Mouse (Mus musculus): ENCODE measurements at regions not wholly inside any gene's neighbourhood (a gene's known extent, or its start where the extent isn't known, plus 50 kb on each side); places are given as distances from the start of the nearest gene placed in this dataset.
"Not testable (repeated sequence)": the region's sequence is repeated elsewhere in the genome, so short reads cannot be mapped to it uniquely, and the experiment has no call there.

DNA sequence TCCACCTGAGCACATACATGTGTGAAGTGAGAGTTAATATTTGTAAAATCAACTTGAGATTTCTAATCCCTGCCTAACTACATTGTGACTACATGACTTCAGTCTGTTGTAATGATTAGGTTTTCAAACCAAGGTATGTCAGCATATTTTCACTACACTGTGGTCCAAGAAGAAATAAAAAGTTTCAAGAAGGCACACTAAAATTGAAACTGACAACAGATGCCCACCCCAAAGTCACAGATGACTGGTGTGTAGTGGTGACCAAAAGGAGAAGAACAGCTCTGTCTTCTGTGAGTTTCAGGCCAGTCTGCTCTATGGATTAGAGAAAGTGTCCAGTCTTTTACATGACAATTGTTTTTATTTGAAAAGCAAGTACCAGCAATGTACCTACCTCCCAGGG, 255.9 kb upstream of the Klf6 start:
- DNase-seq (ENCODE audit: low read depth, low spot score): no peak

DNA sequence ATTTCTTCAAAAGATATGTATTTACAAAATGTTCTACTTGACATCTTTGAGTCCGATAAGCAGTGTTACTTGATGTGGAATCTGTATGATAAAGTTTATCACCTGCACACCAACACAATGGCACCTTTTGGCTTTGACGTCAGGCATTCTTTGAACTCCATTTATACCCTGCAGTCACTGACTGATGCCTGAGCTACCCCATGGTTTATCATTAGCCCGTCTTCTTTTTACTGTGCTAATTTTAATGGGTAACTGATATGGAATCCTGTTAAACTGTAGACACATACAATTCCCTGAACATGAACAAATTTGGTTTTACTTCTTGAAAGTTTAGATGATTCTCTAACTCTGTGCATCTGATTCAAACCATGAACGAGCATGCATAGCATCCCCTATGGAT, 253.8 kb upstream of the Klf6 start:
- no peak for DNase-seq (ENCODE audit: low read depth, low spot score)

DNA sequence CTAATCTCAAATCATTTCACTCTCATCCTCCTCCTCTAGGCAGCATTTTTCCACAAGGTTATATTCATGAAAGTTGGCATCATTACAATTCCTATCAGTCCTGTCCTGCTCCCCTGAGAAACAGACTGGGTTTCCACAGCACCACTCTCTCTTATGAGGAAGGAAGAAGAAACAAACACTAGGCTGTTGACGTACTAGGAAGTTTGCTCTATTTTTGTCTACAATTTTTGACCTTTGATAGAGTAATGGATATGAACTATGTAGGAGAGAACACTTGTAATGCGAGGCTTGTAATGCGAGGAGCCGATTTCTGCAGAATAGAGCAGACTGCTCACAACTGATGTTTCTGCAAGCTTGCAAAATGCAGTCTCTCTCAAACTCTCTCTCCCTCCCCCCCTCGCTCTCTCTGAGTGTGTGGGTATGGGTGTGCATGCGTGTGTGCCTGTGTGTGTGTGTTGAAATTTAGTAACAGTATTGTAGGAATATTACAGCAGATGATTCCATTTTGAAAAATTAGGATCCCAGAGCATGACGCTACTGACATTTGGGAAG, 247.0 kb upstream of the Klf6 start:
- no peak for DNase-seq (ENCODE audit: low read depth, low spot score)

DNA sequence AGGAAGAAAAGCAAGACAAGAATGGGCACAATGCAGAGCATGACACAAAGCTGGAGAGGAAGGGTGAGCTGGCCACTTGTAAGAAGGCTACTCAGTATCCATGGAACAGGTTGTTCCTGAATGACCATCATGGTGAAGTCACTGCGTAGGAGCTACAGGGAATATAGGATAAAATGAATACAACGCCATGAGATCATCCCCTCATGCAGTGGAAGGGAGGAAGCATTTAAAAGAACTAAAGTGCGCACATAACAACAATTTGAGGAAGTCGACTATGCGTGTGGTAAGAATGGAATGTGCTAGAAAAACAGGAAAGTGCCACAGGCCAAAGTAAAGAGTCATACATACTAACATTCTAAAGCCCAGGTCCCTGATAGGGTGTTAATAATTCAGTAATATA, 246.4 kb upstream of the Klf6 start:
- peak; percentile 39 for DNase-seq (ENCODE audit: low read depth, low spot score)

DNA sequence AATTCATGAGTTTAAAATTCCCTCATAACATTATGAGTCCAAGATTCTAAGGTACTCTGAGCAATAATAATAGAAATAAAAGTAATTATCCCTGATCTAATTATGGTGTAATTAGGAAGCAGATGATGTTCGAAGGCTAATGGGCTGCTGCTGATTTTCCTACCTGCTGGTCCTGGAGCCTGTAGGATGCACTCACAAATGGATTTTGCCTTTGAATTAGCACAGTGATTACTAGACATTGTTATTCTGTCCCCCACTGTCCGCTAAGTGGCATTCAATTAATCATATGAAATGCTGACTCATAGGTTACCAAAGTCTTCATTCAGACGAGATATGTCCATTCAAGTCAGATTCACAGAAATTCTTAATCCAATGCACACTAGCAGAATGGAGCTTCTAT, 246.0 kb upstream of the Klf6 start:
- no peak for DNase-seq (ENCODE audit: low read depth, low spot score)

DNA sequence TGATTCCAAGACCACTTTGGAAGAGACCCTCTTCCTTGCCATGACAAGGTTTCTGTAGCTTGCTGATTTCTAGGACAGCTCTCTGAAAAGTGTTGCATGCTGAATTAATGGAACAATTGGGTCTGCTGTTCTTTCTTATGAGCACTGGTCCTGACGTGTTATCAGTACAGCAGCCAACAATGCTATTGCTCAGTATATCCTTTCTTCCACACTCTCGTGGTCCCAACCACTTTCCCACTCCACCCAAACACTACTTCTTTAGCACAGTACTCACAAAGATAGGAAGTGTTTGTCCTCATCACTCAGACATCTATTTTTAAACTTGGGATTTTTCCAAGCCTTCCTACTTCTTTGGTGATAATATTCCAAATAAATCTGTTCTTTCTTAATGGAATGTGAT, 233.2 kb upstream of the Klf6 start:
- no peak for DNase-seq (ENCODE audit: low read depth, low spot score)

DNA sequence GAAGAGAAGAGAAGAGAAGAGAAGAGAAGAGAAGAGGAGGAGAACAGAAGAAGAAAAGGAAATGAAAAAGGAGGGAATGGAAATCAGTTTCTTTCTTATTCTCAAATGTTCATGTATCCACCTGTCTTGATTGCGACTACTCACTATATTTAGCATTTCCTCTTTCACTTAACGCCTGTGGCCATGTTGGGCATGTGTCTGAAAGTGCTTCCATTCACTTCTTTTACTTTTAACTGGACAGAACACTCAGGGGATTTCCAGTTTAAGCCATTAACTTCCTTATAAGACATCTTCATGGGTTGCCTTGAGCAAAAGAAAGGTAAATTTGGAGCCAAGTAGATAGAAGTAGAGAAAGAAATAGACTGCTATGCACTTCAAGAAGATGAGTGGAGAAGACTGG, 226.3 kb upstream of the Klf6 start:
- DNase-seq (ENCODE audit: low read depth, low spot score): no peak

DNA sequence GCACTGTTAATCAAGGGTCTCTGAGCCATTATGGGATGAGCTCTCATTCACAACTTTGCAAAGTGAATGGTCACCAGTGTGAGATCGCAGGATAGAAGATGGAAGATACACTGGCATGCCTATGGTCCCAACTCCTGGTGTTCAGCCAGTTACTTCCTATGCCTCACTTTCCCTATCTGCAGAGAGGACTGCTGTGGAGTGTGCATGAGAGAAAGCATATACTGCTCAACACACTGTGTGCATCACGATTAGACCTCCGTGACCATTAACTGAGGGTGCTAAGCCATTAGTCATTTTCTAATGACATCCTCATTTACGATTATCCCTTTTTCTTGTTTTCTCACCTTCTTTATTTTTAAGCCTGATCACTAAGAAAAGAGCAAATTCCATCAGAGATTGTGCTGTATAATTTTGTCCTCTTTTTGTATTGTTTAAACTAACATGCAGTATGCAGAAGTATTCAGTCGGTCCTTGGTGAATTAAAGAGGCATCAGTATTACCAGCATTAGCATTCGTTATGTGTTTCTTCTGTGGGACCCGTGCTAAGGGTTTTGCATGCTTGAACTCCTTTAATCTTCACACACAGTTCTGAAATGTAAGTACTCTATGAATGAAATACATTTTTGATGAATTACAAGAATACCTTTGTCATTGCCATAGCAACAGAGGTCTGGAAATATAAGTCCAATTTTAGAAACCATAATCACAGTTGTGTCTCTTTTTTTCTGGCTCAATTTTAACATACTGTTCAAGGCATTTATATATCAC, 219.4 kb upstream of the Klf6 start:
- no peak for DNase-seq (ENCODE audit: low read depth, low spot score)

DNA sequence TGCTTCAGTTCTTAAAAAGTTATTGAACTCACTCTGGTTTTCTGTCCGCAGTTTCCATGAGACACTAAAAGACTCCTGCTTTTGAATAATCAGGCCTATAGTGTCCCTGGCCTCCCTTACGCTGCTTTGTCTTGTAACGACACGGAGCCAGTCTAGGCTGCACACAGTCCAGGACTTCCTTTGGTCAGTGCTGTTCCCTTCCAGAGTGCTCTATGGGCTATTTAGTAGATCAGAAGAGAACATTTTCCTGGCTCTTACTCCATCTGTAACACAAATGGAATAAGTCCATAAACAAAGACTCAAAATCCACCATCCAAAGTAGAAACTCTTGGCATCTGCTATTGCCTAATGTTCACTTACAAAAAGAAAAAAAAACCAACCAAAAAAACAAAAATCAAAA, 213.0 kb upstream of the Klf6 start:
- no peak for DNase-seq (ENCODE audit: low read depth, low spot score)

DNA sequence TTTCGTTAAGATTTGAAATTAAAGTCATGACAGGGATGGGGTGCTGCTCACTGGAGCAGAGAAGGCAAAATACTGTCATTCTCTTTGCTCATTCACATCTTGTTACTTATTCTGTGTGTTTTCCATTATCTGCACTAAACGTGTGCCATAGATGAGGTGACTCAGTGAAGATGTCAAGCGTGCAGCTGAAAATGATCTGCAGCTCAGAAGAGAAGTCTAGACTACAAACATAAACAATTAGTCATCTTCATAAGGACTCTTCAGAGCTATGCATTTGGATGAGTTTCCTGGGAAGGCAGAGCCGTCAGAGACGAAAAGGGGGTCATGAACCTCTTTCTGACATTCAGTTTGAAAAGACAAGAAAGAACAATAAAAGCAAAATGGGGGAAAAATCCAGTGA, 203.7 kb upstream of the Klf6 start:
- peak; percentile 51 for DNase-seq (ENCODE audit: low read depth, low spot score)

DNA sequence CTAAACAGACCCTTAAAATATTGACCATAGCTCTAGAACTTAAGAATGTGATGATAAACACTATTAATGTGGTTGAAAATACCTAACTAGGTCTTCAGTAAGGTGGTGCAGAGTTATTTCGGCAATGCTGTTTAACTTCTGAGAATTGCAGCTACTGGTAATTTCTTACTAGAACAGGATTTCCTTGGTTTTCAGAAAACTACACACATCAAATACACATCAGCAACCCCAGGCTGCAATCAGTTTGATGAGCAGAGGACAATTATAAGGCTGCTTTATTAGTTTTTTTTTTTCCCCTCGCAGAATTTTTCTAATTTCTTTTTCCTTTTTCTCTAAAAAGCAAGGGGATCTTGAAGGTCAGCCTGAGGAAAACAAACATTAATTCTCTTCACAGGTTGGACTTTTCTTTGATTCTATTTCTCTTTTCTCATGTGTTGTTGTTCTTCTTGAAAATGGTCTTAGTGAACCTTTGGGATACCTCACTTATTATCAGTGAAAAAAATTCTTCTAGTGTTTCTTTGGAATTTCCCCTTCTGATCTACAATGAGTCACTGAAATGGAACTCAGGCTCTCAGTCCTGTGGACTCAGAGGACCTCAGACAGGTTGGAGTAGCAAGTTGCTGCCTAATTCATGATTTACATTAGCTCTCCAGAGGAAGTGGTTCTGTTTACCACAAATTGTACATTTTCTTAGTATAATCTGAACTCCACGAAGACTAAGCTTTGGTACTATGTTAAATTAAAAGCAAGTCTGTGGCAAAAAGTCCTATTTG, 194.9 kb upstream of the Klf6 start:
- peak; percentile 81 for DNase-seq (ENCODE audit: low read depth, low spot score)

DNA sequence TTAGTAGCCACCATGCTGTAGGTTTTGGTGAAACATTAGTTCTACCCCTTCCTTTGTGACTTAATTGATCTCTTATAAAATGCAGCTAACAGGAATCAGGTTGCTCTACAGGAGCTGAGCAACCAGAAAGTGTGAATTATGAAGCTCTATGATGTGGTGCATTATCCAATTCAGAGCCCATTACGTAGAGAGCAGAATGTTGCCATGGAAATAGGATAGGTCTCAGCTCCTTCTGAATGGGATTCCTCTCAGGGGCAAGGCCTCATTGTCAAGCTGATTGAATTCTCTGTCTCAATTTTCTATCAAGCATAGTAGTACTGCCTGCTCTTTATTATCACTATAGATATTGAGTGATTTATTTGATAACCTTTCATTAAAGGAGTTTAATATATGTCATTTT, 185.6 kb upstream of the Klf6 start:
- DNase-seq (ENCODE audit: low read depth, low spot score): no peak

DNA sequence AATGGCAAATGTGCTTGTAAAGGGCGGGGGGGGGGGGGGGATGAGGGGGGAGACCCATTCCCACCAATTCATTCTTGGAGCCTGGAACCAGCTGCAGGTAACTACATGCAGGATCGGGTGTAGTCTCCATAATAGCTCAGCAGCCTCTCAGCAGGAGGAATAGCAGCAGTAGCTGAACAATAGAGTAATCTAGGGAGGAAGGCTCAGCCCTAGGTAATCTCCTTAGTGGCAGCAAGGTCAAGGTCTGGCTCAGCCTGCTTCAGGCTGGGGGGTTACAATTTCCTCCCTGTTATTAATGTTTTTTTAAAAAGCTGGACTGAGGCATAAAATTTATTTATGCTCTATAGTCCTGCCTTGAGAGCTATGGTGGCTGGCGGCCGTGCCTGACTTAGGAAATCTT, 171.2 kb upstream of the Klf6 start:
- no peak for DNase-seq (ENCODE audit: low read depth, low spot score)

DNA sequence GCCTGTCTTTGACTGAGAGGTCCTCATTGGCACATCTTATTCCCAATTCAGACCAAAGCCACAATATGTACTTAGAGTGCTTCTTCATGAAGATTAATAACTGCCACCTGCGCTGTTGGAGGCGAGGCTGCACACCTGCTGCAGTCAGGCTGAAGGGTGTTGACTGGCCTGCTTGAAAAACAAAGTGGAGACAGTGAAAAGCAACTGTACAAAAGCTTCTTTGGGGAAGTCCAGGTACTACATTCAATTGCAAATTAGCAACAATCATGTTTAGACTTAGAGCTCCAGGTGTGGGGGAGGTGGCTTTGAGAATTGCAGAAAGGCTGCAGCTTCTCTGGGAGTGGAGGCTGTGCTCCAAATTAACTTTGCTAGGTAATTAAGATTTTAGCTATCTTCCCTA, 170.6 kb upstream of the Klf6 start:
- DNase-seq (ENCODE audit: low read depth, low spot score): not testable (repeated sequence)

DNA sequence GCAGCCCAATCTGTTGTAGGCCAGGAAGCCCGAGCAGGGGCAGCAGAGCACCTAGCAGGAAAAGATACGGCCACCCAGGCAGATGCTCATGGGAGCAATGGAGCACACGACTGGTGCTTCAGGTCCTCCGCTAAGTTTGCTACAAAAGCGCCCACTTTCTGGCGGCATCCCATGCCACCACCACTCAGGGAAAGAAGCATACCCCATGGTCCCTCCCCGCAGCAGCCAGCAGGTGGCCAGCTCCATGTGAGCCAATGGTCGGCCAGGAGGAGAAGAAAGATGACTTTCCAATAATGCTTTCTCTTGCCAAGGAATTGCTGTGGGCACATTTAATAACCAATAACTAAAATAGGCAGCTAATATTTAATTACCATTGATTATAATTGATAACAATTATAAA, 166.7 kb upstream of the Klf6 start:
- no peak for DNase-seq (ENCODE audit: low read depth, low spot score)

DNA sequence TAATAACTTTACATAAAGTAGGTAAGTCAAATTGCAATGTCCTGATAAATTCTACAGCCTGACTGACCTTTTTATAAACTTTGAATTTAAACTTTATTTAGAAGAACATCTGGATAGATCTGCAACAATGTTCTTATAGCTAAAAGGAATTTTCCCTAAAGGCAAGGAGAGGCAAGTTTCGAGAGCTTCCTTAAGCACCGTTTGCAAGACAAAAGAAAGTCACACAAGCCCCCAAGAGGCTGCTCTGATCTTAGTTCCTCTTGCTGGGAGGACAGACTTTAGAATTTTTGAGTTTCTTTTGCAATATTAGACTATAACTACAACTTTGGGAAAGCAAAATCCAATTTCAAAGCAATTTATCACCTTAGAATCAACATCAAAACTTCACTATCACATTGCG, 165.7 kb upstream of the Klf6 start:
- DNase-seq (ENCODE audit: low read depth, low spot score): not testable (repeated sequence)

DNA sequence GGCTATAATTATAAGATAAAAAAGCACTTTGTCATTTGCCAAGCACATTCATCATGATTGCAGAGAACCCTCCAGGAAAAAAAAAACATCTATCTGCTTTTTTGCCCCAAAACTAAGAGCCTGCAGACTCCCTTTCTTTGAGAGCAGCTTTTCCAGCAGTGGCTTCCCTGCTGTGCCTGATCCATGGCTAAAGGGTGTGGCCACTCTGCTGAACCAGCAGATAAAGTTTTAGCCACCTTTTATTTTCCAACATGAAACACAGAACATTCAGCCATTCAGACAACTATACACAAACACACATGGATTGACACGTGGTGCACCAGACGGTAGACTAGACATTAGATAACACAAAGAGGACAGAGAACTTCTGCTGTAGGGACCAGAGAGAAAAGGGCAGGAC, 164.9 kb upstream of the Klf6 start:
- no peak for DNase-seq (ENCODE audit: low read depth, low spot score)

DNA sequence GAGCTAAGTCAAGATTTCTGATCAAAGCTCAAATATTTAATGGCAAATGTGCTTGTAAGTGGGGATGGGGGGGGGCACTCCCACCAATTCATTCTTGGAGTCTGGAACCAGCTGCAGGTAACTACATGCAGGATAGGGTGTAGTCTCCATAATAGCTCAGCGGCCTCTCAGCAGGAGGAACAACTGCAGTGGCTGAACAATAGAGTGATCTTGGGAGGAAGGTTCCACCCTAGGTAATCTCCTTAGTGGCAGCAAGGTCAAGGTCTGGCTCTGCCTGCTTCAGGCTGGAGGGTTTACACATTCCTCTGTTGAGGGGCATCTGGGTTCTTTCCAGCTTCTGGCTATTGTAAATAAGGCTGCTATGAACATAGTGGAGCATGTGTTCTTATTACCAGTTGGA, 164.0 kb upstream of the Klf6 start:
- DNase-seq (ENCODE audit: low read depth, low spot score): not testable (repeated sequence)

DNA sequence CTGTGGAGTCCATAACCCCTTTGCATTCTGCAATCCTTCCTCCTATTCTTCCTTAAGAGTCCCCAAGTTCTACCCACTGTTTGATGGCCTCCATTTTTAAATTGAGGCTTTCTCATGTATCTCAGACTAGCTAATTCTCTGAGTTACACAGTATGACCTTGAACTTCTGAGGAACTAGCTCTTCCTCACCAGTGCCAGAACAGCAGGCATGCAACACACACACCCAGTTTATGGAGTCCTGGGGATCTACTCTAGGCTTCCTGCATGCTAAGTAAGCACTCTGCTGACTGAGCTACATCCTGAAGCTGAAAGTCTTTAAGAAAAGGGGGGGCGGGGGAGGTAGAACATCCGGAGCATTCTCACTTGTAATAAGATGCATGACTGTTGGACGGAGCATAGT, 159.2 kb upstream of the Klf6 start:
- DNase-seq (ENCODE audit: low read depth, low spot score): no peak

DNA sequence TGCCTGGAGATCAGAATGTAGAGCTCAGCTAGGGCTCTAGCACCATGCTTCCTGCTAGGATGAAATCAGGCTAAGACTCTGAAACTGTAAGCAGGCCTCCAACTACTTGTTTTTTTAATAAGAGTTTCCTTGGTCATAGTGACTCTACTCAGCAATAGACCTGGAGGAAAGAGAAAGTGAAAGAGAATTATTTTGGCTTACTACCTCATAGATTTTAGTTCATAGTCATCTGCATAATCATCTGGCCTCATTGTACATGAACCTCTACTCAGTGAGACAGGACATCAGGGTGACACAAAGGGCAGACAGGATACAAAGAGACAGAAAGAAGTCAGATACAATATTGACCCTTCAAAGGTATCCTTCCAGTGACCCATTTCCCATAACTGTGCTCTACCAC, 156.3 kb upstream of the Klf6 start:
- DNase-seq (ENCODE audit: low read depth, low spot score): no peak

DNA sequence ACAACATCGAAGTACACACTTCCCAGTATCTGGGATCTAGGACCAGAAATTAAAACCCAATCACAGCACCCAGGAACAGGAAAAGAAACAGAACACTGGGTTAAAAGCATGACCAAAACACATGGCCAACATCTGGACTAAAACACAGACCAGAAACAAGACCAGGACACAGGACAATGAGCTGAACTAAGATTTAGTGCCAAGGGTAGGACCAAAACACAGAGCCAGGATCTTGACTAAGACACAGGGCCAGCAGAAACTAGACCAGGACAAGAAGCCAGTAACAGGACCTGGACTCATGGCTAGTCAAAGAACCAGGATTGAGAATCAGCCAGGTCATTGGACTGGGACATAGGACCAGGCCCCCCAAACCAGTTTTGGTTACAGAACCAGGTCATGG, 149.6 kb upstream of the Klf6 start:
- no peak for DNase-seq (ENCODE audit: low read depth, low spot score)

DNA sequence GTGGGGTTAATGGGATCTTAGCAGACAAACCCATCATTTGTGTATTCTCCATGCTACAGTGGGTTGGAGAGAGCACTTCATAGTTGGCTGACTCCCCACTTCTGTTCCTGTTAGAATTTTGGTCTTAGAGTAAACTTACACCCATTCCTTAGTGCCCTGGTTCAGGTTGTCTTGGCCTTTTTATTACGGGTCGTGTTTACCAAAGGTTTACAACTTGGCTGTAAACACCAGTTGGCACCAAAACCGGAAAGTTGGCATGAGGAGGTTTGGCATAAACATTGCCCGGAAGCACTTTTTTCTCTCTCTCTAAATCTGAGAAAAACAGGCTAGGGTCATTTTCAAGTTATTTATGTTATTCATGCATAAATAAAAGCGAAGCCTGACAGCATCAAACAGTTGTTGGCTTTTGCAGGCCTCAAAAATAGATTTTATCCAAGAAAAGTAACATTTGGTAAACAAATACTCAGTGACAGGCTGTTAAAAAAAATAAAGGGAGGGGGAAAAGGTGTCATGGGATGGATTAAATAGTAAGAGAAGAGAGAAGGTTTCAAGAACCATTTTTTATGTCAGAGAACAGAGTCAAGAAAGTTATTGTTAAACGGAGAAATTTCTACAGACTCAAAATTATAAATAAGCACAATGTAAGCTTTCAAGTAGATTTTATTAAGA, 148.0 kb upstream of the Klf6 start:
- DNase-seq (ENCODE audit: low read depth, low spot score): no peak

DNA sequence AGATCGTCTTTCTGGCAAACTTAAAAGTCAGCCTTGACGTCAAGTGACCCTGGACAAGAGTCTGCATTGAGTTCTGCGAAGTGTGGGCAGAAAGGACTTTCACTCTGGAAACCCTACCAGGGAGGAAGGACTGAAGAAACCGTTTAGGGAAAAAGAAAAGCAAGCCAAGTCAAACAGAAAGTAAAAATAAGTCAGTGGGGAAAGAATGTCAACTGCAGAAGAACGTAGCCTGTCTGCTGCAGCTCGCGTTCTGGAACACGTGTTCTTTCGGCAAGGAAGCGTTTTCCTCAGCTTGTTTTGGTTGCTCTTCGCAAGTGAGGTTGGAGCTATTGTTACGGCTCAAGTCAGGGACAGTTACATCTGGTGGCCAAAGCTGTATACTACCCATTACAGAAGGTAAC, 147.1 kb upstream of the Klf6 start:
- DNase-seq (ENCODE audit: low read depth, low spot score): peak; percentile 63
